Mouse (Mus musculus): ENCODE measurements around the gene Cebpe. TPM values are rescaled to one million over a fixed set of nuclear protein-coding genes. Genes with fewer than 3 reads are reported as not detected.

The Cebpe gene
- total RNA-seq, 1 experiment, result not detected

DNA sequence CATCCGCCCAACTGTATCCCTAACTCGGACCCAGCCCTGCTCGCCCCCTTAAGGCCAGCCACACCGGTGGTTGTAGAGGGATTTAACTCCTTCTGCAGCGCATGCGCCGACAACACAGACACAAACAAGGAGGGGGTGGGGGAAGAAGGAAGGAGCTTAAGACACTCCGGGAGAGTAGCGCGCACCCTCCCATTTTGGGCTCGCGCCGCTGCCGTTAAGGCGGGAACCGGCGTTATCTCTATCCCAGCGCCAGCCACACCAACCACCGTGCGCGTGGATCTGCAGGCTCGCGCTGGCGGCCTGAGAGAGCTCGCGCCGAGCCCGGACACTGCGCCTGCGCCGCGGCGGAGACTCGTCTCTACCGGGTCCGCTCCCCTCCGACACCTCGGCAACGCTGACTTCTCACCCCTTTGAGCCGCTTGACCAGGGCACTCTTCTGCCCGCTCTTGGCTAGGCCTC is 25.9 kb downstream of the Cebpe start, which contains the start of gene 1700123O20Rik:
Gene 1700123O20Rik, plus strand, starts transcription at position 154 of the 459 bp plus-strand sequence.
- Histone ChIP-seq H3K9ac (ENCODE audit: insufficient read depth, low read depth, low read length, poor library complexity, severe bottlenecking) (peak within 1 kb of the TSS; percentile 100), H3K36me3 (ENCODE audit: control insufficient read depth, insufficient read depth, low read length, poor library complexity, severe bottlenecking) (peaks cover 17% of the 10 kb centered on the region), H3K4me3 (ENCODE audit: insufficient read depth in 1 of 2, low read depth in 1 of 2, low read length in 2 of 2, poor library complexity in 1 of 2, severe bottlenecking in 1 of 2) (peak within 1 kb of the TSS; percentile 96 to 98), H3K9me3 (ENCODE audit: control insufficient read depth, insufficient read depth, low read depth, low read length) (no peaks in the 10 kb centered on the region), H3K4me1 (ENCODE audit: control insufficient read depth in 2 of 2, insufficient read depth in 2 of 2, low read length in 2 of 2, poor library complexity in 1 of 2) (0 out of 4 replicates have a peak, but pooled peaks cover 0 to 4% of the 10 kb centered on the region in 2 experiments), H3K27ac (ENCODE audit: insufficient read depth, low read depth, low read length, poor library complexity, severe bottlenecking) (peak within 1 kb of the TSS; percentile 99)
- TF ChIP-seq ZNF384 (IDR thresholded peaks at IDR 0.05; ENCODE audit: low read depth, low read length) (no peak), CHD2 (IDR thresholded peaks at IDR 0.05; ENCODE audit: low read depth, low read length) (no peak), MAFK (IDR thresholded peaks at IDR 0.05; ENCODE audit: insufficient read depth, low read depth, low read length) (no peak), HCFC1 (IDR thresholded peaks at IDR 0.05; ENCODE audit: borderline replicate concordance, insufficient read depth, low read length) (no peak; the same call in 1 of the 2 replicates), ZC3H11A (IDR thresholded peaks at IDR 0.05; ENCODE audit: borderline replicate concordance, low read depth, low read length) (no peak)
- peak; percentile 82 for DNase-seq (ENCODE audit: low read depth, low spot score)
- in situ Hi-C loops (cut with MboI; ENCODE audit: low sequenced_read_pairs in 2 of 2, unreplicated experiment in 2 of 2), result no loop called here

DNA sequence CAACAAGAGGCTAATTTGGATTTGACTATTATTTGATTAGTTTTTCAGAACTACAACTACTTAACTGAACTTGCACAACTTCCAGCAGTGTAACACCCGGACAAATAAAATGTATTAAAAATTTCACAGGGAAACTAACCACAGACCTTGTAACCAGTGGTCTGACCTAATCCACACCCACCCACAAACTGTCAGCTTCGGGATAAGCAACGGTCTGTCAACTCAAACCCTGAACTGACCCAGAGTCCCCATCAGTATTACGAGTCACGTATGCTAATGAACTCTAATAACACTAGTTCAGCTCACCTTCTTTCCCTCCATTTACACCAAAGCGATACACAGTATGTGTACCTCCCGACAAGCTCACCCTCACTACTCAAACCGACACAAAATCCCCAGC is 26.5 kb downstream of the Cebpe start:
- DNase-seq (ENCODE audit: low read depth, low spot score), result no peak
- H3K27ac ChIP-seq (ENCODE audit: insufficient read depth, low read depth, low read length, poor library complexity, severe bottlenecking), result no peak overlapping the region; the same call in 1 of the 2 replicates
- H3K4me1 ChIP-seq (ENCODE audit: control insufficient read depth in 2 of 2, insufficient read depth in 2 of 2, low read length in 2 of 2, poor library complexity in 1 of 2), result 0 out of 4 replicates have a peak, but pooled peaks cover 0 to 4% of the 10 kb centered on the region in 2 experiments
- no peaks in the 10 kb centered on the region for H3K9me3 ChIP-seq (ENCODE audit: control insufficient read depth, insufficient read depth, low read depth, low read length)
- H3K9ac ChIP-seq (ENCODE audit: insufficient read depth, low read depth, low read length, poor library complexity, severe bottlenecking), result peak overlapping the region; percentile 100
- H3K36me3 ChIP-seq (ENCODE audit: control insufficient read depth, insufficient read depth, low read length, poor library complexity, severe bottlenecking), result peaks cover 15% of the 10 kb centered on the region
- H3K4me3 ChIP-seq (ENCODE audit: insufficient read depth in 1 of 2, low read depth in 1 of 2, low read length in 2 of 2, poor library complexity in 1 of 2, severe bottlenecking in 1 of 2), result peak overlapping the region; percentile 96 to 98
- TF ChIP-seq CHD2 (IDR thresholded peaks at IDR 0.05; ENCODE audit: low read depth, low read length) (no peak), ZNF384 (IDR thresholded peaks at IDR 0.05; ENCODE audit: low read depth, low read length) (no peak), MAFK (IDR thresholded peaks at IDR 0.05; ENCODE audit: insufficient read depth, low read depth, low read length) (no peak)
- in situ Hi-C loops (cut with MboI; ENCODE audit: low sequenced_read_pairs in 2 of 2, unreplicated experiment in 2 of 2), result no loop called here

DNA sequence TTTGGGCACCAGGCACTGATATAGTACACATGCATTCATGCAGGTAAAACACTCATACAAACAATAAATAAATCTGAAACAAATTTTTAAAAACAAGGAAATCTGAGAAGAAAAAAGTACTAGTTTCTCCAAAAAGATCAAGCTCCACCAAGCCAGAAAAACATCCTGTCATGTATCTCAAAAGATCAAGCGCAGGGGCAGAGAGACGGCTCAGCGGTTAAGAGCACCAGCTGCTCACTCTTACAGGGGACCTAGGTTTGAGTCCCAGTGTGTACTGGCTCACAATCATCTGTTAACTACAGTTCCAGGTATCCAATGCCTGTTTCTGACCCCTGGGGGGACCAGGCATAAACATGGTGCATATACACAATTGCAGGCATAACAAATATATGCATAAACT is 29.6 kb downstream of the Cebpe start:
- H3K4me1 ChIP-seq (ENCODE audit: control insufficient read depth in 2 of 2, insufficient read depth in 2 of 2, low read length in 2 of 2, poor library complexity in 1 of 2), result 0 out of 4 replicates have a peak, but pooled peaks cover 0 to 4% of the 10 kb centered on the region in 2 experiments
- DNase-seq (ENCODE audit: low read depth, low spot score), result no peak
- no peak overlapping the region for H3K4me3 ChIP-seq (ENCODE audit: insufficient read depth in 1 of 2, low read depth in 1 of 2, low read length in 2 of 2, poor library complexity in 1 of 2, severe bottlenecking in 1 of 2)
- H3K9ac ChIP-seq (ENCODE audit: insufficient read depth, low read depth, low read length, poor library complexity, severe bottlenecking), result no peak overlapping the region
- H3K36me3 ChIP-seq (ENCODE audit: control insufficient read depth, insufficient read depth, low read length, poor library complexity, severe bottlenecking), result peaks cover 12% of the 10 kb centered on the region
- no peaks in the 10 kb centered on the region for H3K9me3 ChIP-seq (ENCODE audit: control insufficient read depth, insufficient read depth, low read depth, low read length)
- in situ Hi-C loops (cut with MboI; ENCODE audit: low sequenced_read_pairs in 2 of 2, unreplicated experiment in 2 of 2), result no loop called here
- TF ChIP-seq HCFC1 (IDR thresholded peaks at IDR 0.05; ENCODE audit: borderline replicate concordance, insufficient read depth, low read length) (no peak), ZC3H11A (IDR thresholded peaks at IDR 0.05; ENCODE audit: borderline replicate concordance, low read depth, low read length) (no peak), CHD2 (IDR thresholded peaks at IDR 0.05; ENCODE audit: low read depth, low read length) (no peak), ZNF384 (IDR thresholded peaks at IDR 0.05; ENCODE audit: low read depth, low read length) (no peak), MAFK (IDR thresholded peaks at IDR 0.05; ENCODE audit: insufficient read depth, low read depth, low read length) (no peak)
- no peak overlapping the region for H3K27ac ChIP-seq (ENCODE audit: insufficient read depth, low read depth, low read length, poor library complexity, severe bottlenecking)

DNA sequence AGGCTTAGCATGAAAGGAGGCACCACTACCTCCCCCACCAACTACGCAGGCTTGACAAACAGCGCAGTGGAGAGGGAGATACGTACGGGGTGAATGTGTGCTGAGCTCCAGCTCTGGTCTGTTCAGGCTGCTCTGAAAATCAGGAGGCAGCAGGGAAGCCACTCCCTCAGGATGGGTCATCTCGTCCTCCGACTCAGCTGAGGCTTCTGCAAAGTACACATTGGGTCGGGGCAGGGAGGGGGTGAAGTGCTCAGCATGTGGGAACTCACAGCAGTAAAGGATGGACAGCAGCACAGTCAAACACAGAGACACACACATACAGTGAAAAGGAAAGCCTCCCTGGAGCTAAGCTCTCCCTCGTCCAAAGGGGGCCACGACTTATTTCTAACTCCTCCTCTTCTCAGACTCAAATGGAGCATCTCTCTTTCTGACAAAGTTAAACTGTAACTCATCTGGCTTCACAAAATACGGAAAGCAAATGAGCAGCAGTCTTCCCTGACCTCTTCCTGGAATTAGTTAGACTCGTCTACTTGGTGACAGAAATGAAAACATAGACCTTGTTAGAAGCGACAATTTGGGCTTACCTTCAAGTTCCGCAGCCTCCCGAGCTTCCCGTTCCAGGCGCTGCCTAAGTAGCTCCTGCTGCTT is 33.2 kb downstream of the Cebpe start:
- Histone ChIP-seq H3K9me3 (ENCODE audit: control insufficient read depth, insufficient read depth, low read depth, low read length) (no peaks in the 10 kb centered on the region), H3K4me1 (ENCODE audit: control insufficient read depth in 2 of 2, insufficient read depth in 2 of 2, low read length in 2 of 2, poor library complexity in 1 of 2) (no peaks in the 10 kb centered on the region), H3K36me3 (ENCODE audit: control insufficient read depth, insufficient read depth, low read length, poor library complexity, severe bottlenecking) (peaks cover 20% of the 10 kb centered on the region), H3K27ac (ENCODE audit: insufficient read depth, low read depth, low read length, poor library complexity, severe bottlenecking) (no peak overlapping the region), H3K9ac (ENCODE audit: insufficient read depth, low read depth, low read length, poor library complexity, severe bottlenecking) (no peak overlapping the region), H3K4me3 (ENCODE audit: insufficient read depth in 1 of 2, low read depth in 1 of 2, low read length in 2 of 2, poor library complexity in 1 of 2, severe bottlenecking in 1 of 2) (no peak overlapping the region)
- TF ChIP-seq MAFK (IDR thresholded peaks at IDR 0.05; ENCODE audit: insufficient read depth, low read depth, low read length), result no peak
- TF ChIP-seq ZC3H11A (IDR thresholded peaks at IDR 0.05; ENCODE audit: borderline replicate concordance, low read depth, low read length), result no peak
- no peak for TF ChIP-seq ZNF384 (IDR thresholded peaks at IDR 0.05; ENCODE audit: low read depth, low read length)
- no peak for TF ChIP-seq CHD2 (IDR thresholded peaks at IDR 0.05; ENCODE audit: low read depth, low read length)
- no peak for TF ChIP-seq HCFC1 (IDR thresholded peaks at IDR 0.05; ENCODE audit: borderline replicate concordance, insufficient read depth, low read length)
- in situ Hi-C loops (cut with MboI; ENCODE audit: low sequenced_read_pairs in 2 of 2, unreplicated experiment in 2 of 2), result no loop called here
- DNase-seq (ENCODE audit: low read depth, low spot score), result no peak
